Mouse (Mus musculus): ENCODE measurements at regions not wholly inside any gene's neighbourhood (a gene's known extent, or its start where the extent isn't known, plus 50 kb on each side); places are given as distances from the start of the nearest gene placed in this dataset.

DNA sequence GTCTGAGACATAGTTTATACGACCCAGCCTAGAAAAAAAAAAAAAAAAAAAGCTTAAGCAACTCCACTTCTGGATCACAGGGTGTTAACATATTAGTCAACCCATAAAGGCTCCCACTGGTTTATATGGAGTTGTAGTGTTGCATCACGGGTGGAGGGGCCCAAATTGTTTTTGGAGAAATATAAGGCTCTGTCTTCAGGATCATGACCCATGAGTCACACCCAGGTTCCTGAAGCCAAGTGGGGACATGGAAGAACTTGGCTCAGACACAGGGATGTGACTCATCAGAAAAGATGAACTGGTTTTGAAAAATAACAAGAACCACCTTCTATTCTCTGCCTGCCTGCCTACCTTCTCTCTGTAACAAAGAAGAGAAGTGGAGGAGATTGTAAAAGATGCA, 108.5 kb upstream of the Bmp2 start:
- DNase-seq, result no peak

DNA sequence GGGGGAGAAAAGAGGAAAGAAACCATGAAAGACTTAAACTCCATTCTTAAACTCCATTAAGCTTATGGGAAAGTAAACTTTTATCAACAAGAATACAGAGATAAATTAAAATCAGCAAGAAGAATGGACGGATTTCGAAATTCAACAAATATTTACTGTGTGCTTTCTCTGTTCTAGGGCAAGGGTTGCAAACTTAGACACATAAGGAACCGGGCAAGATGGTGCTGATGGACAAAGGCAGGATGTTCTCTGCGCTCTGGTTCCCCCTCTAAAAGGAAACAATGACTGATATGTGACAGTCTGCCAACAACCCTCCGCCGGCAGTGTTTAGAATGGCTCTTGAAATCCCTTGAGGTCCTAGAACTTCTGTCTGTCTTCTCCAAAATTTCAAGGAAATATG, 99.0 kb upstream of the Bmp2 start:
- DNase-seq, result no peak

DNA sequence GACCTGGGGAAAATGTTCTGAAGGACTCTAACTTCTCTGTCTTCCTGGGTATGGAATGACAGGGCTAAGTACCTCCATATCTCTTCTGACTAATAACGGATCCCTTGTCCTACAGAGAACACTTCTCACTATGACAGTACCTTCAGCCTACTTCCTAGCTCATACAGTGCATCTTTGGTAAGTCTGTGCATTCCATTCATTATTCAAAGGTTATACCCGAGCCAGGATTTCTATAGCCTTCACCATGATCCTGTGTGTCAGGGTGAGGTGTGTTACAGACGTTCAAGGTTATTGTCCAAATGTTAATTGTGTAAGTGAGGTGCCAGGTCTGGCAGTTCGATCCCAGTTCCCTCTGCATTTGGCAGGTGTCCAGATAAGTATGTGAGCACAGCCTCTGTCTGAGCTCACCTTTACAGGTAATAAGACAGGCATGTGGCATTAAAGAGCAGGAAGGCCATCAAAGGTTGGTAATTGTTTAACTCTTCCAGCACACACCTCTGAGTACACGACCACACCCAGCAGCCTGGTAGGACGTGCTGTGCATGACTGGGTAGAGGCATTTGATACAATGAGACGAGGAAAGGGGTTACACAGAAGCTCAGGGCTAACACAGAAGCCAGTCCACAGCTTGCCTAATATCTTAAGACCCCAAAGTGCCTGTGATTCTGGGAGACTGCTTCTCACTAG, 96.3 kb upstream of the Bmp2 start:
- no peak for DNase-seq

DNA sequence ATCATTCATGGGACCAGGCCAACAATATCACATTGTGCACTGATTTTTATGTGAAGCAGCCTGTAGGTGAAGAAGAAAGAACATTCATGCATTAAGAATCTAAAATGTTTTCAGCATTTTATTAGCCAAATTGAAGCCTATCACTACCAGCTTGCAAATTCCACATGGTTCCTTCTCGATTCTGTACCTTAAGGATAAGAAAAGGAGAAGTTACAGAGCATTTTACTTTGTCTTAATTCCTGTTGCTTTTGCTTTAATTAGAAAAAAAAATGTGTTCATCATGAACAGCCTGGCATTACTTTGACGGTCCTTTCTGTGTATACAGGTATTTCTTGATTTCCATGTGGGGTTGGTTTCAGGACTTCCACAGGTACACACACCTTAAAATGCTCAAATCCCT, 95.2 kb upstream of the Bmp2 start:
- no peak for DNase-seq

DNA sequence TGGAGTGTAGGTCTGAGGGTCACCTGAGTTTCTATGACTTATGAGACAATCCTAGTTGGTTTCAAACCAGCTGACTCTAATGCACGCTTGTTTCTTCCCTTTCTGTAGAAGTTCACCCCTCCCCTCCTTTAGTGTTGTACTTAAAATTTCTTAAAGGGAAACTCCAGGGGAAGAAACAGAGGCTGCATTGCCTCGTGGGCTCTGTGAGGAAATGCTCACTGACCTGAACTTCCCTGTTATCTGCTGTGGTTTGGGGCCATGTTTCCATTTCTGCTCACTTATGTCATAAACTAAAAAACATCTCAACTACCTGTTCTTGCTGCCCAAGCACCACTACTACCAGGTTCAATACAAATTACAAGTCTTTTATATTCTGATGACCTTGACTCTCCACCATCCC, 93.2 kb upstream of the Bmp2 start:
- DNase-seq, result no peak

DNA sequence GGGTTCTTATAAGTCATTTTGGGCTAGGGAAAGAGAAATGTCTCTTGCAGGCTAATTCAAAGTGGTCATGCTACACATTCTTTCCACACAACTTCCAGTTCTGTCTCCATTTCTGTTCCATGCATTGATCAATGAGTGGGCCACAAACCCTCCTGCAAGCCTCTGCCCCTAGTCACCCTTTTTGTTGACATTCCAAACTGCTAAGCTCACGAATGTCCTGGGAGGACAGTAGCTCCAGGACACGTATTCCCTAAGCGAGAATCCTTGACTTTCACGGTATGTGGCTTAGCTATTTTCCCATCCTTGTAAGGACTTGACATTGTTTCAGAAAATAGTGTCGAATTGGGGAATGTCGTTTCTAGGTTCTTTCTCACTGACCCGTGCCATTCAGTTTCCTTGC, 91.1 kb upstream of the Bmp2 start:
- DNase-seq, result no peak

DNA sequence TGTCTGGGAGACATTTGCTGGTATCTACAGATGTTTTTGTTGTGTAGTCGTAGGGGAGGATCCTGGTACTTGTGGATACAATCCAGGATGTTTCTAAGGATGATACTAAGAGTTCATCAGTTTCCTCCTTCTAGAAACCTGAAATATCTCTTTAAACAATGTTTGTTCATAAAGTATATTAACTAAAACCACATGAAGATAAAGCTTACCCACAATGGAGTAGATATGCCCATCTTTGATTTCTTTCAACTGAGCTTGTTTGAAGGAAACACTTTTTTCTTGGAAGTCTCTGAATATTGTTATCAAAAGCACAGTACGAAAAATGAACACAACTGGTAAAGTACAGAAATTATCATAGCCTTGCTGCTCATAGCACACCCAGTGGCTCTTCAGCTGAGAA, 89.6 kb upstream of the Bmp2 start:
- no peak for DNase-seq

DNA sequence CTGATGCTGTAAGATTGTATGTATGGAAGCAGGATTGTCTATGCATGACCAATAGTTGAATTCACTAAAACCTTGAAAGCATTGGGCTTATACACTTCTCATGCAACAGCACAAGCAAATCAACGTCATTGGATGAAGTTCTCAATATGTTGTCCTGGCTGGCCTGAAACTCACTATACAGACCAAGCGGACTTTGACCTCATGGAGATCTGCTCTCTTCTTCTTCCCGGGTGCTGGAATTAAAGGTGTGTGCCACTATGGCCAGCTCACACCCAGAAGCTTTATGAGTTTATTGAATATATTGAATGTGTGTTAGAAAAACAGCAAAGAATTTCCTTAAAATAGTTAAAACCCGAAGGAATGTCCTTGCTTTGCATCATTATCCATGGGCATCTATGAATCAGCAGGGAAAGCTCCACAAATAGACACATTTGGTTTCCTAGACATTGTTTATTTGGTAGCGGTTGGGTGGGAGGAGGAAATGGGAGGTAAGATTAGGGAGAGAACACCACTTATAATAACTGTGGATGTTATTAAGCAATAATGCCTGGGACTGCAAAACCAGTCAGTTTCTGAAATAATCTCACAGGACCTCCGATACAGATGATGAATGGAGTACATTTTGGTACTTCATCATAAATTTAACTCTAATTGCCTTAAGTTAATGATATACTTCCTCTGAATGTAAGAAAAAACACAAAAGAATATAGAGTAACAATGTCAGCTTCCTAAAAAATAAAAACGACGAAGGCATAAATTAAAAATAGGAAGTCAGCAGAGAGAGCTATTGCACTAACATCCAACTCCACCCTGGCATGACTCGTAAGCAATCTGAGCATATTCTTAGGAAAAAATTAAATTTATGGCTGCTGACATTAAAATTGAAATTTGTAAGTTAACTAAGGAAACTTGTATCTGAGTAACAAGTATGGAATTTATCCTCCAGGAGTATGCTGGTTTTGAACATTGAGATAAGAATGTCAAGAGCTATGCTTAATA, 84.5 kb upstream of the Bmp2 start:
- DNase-seq, result no peak

DNA sequence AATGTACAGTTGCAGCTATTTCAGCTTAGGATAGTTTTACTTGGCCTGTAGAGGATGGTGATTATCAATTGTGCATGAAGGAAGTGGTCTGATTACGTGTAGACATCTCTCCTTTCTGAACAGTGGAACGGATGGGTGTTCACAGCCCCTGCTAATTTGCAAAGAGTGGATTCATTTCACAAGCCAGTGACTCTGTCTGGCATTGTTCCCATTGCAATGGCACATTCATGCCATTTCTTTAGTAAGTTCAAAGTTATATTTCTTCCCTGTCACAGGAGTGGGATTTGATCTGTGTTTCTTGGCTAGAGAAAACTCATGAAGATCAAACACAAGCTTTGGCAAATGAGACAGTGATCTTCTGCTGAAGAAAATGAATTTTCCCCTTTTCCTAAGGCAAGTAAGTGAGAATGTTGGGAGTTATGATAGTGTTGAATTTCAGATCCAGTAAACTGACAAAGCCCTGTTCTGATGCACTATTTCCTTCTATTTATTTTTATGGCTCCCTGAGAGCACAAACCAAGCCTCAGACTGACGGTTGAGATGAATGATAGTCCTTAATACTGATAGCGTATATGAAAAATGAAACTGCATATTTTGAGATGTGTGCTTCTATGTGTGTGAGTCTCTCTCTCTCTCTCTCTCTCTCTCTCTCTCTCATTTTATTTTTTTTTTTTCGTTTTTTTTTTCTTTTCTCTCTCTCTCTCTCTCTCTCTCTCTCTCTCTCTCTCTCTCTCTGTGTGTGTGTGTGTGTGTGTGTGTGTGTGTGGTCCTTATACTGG, 78.8 kb upstream of the Bmp2 start:
- DNase-seq, result no peak

DNA sequence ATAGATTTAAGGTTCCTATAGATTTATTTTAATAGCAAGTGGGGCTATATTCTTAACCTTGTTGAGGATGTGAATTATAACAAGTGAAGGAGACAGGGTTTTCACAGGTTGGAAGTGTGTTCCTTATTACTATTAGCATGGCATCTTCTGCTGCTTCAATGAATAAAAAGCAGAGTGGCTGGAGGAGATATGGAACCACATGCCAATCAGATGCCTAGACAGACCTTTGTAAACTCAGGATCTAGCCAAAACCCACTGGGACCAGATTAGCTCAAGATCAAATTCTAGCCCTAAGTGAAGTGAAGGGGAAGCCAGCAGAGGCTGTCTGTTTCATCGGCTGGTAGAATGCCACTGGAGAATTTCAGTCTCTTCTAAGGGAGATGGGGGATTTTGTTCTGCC, 77.8 kb upstream of the Bmp2 start:
- DNase-seq, result no peak

DNA sequence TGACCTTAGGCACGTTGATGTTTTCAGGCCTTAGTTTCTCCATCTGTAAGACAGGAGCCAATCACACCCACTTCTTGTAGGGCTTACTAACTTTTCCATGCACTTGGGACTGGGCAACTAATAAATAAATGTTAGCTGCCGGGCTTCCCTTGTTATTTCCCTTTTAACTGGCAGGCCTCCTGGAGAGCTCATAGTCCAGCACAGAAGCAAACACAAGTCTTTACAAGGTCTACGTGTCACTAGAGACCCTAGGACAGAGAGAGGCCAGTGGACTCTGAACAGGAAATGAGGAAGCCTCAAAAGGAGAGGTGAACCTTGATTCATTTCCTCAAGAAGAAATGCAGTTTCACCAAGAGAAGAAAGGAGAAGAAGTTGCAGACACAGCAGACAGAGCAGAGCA, 71.1 kb upstream of the Bmp2 start:
- DNase-seq, result no peak

DNA sequence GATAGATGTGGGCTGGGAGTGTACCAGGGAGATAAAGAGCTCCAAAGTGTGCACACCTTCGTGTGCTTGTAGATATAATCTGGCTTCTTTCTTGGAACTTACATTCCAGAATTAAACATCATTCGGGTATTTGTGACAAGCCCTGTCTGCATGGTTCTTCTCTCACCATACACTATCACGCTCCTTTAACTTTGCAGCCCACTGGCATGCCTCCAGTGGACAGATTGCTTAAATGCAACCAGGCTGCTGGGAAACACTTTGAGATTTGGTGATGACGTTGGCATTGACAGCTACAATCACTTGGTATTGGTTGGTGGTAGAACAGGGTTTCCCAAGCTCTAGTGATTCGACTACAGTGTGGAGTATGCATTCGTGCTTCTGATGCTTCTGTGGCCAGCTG, 70.7 kb upstream of the Bmp2 start:
- no peak for DNase-seq

DNA sequence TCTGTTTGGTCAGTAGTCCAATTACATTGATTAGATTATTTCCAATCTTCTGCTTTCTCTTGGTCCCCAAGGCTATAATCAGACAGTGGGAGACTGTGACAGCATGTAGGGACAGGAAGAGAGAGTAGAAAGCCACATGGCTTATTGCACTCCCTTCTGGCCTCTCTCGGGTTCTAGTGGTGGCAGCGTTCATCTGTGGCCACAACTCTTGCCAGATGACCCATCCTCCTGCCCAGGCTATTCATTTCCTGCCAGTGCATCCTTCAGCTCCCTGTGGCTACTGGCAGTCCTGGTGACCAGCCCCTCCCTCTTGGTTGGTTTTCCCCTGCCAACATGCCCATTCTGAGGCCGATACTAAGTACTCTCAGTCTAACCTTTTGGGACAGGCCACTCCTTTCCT, 70.2 kb upstream of the Bmp2 start:
- DNase-seq, result no peak

DNA sequence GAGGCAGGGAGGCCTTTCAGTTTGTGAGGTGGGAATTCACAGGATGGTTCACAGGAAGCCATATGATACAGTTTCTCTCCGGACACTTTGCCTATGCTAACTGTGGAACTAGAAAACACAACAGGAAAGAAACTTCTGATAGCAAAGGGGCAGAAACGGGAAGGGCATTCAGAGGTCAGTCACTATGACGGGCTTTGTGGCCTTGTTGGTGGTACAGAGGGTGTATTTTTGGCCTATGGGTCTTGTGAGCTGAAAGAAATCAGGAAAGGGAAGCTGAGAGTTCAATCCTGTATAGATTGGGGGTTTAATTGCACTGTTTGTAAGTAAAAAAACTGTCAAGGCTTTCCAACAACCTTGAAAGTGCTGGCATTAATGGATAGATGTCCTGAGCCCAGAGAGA, 56.5 kb upstream of the Bmp2 start:
- DNase-seq, result no peak

DNA sequence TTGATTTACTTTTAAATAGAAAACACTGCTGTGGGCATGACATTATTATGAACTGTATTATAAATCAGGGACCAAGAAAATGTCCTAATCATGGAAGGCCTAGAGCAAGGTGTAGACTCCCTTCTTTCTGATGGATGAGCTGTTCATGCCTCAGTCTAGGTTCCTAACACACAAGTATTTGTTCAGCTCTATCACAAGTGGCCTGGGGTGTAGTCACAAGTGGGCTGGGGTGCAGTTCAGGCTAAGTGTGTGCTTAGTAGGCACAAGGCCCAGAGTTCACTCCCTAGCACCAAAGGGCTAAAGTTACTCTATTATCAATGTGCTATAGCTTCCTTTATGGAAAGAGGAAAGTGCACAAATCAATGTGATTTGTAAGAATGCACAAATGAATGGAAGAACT, 55.6 kb upstream of the Bmp2 start:
- no peak for DNase-seq

DNA sequence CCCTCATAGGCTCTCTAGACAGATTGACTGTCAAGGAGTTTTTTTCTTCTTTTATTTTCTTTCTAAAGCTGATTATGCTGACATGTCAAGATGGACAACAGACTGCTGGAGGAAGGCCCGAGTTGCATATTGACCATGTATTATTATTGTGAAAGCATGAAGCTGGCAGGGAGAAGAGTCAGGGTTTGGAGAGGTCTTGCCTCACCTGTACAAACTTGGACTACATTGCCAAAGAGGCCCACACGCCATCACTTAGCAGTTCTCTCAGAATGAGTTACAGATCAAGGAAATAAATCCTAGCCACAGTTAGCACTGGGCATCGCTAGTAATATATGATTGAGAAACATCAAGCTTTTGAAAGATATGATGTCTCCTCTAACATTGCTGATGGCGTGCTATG, 54.9 kb upstream of the Bmp2 start:
- DNase-seq, result no peak

DNA sequence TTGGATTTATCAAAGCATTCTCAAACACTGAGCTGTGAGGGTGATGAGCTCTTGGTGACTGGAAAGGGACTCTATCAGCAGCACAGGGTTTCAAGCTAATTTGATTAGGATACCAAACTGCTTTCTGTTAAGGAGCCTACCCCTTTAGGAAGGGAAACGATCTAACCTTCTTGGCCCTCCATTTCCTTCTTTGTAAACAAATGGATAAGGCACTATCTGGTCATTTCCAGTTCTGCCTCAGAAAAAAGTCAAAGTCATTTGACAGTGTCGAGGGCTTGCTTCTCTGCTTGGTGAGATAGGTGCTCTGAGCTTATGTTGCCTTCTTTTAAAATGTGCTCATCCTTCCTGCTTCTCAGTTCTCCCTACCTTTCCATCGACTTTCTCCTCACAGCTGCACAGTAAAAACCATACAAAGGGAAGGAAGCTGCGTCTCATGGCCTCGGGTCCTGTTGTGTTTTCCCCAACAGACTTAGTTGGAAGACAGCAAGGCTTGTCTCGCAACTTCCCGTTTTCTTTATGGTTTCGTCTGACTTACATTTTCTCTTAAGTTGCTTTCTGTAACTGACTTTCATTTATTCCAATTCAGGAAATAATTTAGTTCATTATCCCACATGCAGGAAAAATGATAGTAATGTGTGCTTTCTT, 54.3 kb upstream of the Bmp2 start:
- no peak for DNase-seq

DNA sequence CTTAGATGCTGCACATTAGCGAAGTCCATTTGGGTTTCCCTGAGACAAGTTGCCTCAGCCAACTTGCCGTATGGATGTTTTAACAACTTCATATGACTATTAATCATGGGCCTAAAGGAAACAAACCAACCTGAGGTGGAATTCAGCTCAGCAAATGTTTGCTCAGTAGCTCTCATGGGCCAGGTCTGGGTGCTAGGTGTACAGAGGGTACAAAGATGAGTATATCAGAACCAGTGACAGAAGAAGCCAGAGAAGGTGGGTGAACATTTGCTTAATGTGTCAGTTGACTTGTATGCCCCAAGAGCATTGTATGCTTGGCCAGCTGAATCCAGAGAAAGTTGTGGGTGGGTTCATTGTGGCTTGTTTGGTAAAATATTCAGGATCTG, 53.8 kb upstream of the Bmp2 start:
- no peak for DNase-seq

DNA sequence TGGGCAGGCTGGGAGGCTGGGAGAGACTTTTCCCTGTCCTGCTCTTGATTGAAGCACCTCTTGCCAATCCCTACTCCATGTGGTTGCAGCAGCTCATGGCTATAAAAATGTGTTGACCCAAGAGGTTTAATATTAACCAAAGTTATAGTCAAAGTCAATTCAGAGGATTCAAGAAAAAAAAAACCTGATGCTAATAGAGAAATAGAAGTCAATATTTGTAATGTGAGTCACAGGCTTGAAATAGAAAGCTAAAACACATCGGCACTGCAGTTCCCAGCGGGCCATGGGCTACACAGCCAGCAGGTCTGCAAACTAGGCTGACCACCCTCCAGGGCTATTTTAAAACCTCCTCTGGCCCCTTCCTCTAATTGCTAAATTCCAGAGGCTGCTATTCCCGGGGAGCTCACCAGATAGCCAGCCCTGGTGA, 53.2 kb upstream of the Bmp2 start:
- no peak for DNase-seq

DNA sequence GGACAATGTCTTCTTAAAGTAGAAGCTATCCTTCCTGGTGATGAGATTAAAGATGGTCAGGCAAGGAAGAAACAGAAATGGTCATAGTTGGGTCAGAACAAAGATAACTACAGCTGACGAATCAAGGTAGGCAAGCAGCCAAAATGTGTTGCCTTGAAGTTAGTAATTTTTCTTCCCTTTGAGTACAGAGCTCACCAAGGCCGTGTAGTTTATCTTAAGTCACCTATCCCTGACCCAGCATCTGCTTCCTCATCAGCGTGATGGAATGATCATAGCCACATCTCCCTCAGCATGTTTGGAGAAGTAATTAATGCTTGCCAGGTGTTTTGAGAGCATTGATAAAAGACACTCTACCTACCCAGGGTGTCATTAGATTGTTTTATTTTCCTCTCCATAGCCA, 52.1 kb upstream of the Bmp2 start:
- DNase-seq, result no peak

Data from right cerebral cortex, postnatal 4 days (tissue).